Mouse (Mus musculus) heart, adult 2 months (tissue): Measurements from ENCODE around the gene Plcb2. TPM values are rescaled to one million over a fixed set of nuclear protein-coding genes. Genes with fewer than 3 reads are reported as not detected.

Experiments used
- DNase-seq, 2 experiments: peaks; one replicate each; pipeline ENCODE4 v3.0.0; 2021
- H3K27ac ChIP-seq: fragments of 200-600 bp; 2 replicates; pipeline ENCODE4 v1.8.1; 2022
- H3K27me3 ChIP-seq: fragments of 200-500 bp; 2 replicates; pipeline ENCODE4 v1.6.1; 2012; ENCODE audit warnings: mild to moderate bottlenecking, low read length, inconsistent platforms, mixed read lengths; ENCODE audit not compliant: control insufficient read depth, insufficient read depth
- H3K36me3 ChIP-seq: fragments of 200-500 bp; 2 replicates; pipeline ENCODE4 v1.6.1; 2012; ENCODE audit warnings: low read length, inconsistent platforms; ENCODE audit not compliant: control insufficient read depth, insufficient read depth
- H3K4me1 ChIP-seq: fragments of 200-500 bp; 2 replicates; pipeline ENCODE4 v1.6.1; 2011; ENCODE audit warnings: low read length; ENCODE audit not compliant: control insufficient read depth, insufficient read depth
- H3K4me3 ChIP-seq: fragments of 200-600 bp; 2 replicates; pipeline ENCODE4 v1.8.1; 2022
- H3K79me2 ChIP-seq: fragments of 200-500 bp; replicated peaks from 2 replicates; pipeline ENCODE4 v1.6.1; 2012; ENCODE audit warnings: mild to moderate bottlenecking, inconsistent platforms, low read length, moderate library complexity, mixed read lengths; ENCODE audit not compliant: control insufficient read depth, insufficient read depth
- H3K9ac ChIP-seq: fragments of 200-500 bp; 2 replicates; pipeline ENCODE4 v1.6.1; 2012; ENCODE audit warnings: low read depth, mild to moderate bottlenecking, control low read depth, inconsistent platforms, low read length, mixed read lengths
- CTCF ChIP-seq: fragments of 200-600 bp; IDR thresholded peaks from 2 replicates; pipeline ENCODE4 v1.8.1; 2022; ENCODE audit warnings: antibody characterized with exemption, mild to moderate bottlenecking, moderate library complexity
- EP300 ChIP-seq: fragments of 200-500 bp; IDR thresholded peaks from 2 replicates; pipeline ENCODE4 v1.6.1; 2011; ENCODE audit warnings: low read depth, low read length, control low read depth; ENCODE audit not compliant: insufficient read depth
- POLR2A ChIP-seq: fragments of 200-500 bp; IDR thresholded peaks from 2 replicates; pipeline ENCODE4 v1.6.1; 2011; ENCODE audit warnings: mild to moderate bottlenecking, low read depth, low read length, control low read depth; ENCODE audit not compliant: insufficient read depth
- WGBS: fragments of 180-500 bp; shearing (Covaris S2); methylation state at CpG from one replicate; pipeline ENCODE4 v1.1.7; 2018; 5-methylcytosine and 5-hydroxymethylcytosine counted together
- intact Hi-C: fragments of 180-260 bp; cut with DNase I; formaldehyde crosslinking; loops from one replicate; pipeline ENCODE4 v1.15.1; 2025
- polyA plus RNA-seq: library from polyadenylated mRNA; depleted of rRNA; stranded (reverse); fragments of >200 nt; gene quantifications from 2 replicates; pipeline ENCODE4 v1.2.3, GENCODE M21; 2012
- total RNA-seq, 2 experiments: library from RNA; stranded (reverse); gene quantifications; 2 replicates each; pipeline ENCODE4 v1.2.3; 2021

Plcb2 gene
- total and polyA plus RNA-seq, 3 experiments: 2.4 to 2.6 (median 2.5) TPM

GRCm38 (mm10) chr2:118673686-118674465 lies 54.4 kb downstream of the Plcb2 start:
- no peaks in the 10 kb centered on the region for H3K79me2 ChIP-seq
- no peak overlapping the region for H3K4me3 ChIP-seq
- H3K27me3 ChIP-seq: peaks cover 12% of the 10 kb centered on the region
- intact Hi-C loops: no loop called here
- DNase-seq: no peak
- WGBS: 44% methylated on average over 15 of the region's 15 CpGs
- H3K4me1 ChIP-seq: peaks cover 1% of the 10 kb centered on the region; the same call in 1 of the 2 replicates
- no peak overlapping the region for H3K27ac ChIP-seq
- no peak for TF ChIP-seq CTCF
- no peak overlapping the region for H3K9ac ChIP-seq
- no peaks in the 10 kb centered on the region for H3K36me3 ChIP-seq

GRCm38 (mm10) chr2:118671728-118672127 lies 56.5 kb downstream of the Plcb2 start:
- Histone ChIP-seq H3K27me3 (peaks cover 3% of the 10 kb centered on the region; the same call in 1 of the 2 replicates), H3K4me1 (peaks cover 1% of the 10 kb centered on the region; the same call in 1 of the 2 replicates), H3K27ac (no peak overlapping the region), H3K4me3 (no peak overlapping the region), H3K79me2 (no peaks in the 10 kb centered on the region), H3K36me3 (no peaks in the 10 kb centered on the region), H3K9ac (no peak overlapping the region)
- no peak for TF ChIP-seq EP300
- TF ChIP-seq POLR2A: no peak
- no peak for TF ChIP-seq CTCF
- no peak for DNase-seq
- WGBS: 16% methylated on average over 1 of the region's 1 CpGs
- intact Hi-C loops: no loop called here

- no peak overlapping the region for H3K9ac ChIP-seq
These were observed 58.5 kb downstream of the Plcb2 start for GRCm38 (mm10) chr2:118669785-118670184.

GRCm38 (mm10) chr2:118669245-118669644 lies 59.0 kb downstream of the Plcb2 start:
- intact Hi-C loops: no loop called here
- Histone ChIP-seq H3K4me3 (no peak overlapping the region), H3K36me3 (no peaks in the 10 kb centered on the region), H3K27ac (no peak overlapping the region), H3K9ac (no peak overlapping the region), H3K79me2 (no peaks in the 10 kb centered on the region), H3K27me3 (no peaks in the 10 kb centered on the region), H3K4me1 (no peaks in the 10 kb centered on the region)
- WGBS: 64% methylated on average over 6 of the region's 6 CpGs
- no peak for TF ChIP-seq POLR2A
- no peak for TF ChIP-seq EP300
- TF ChIP-seq CTCF: no peak
- DNase-seq: no peak

More at GRCm38 (mm10) chr2:118669785-118670184, 58.5 kb downstream of the Plcb2 start:
- intact Hi-C loops: no loop called here
- H3K27ac ChIP-seq: no peak overlapping the region
- H3K4me3 ChIP-seq: no peak overlapping the region
- H3K36me3 ChIP-seq: no peaks in the 10 kb centered on the region
- TF ChIP-seq POLR2A (no peak), CTCF (no peak), EP300 (no peak)
- H3K27me3 ChIP-seq: no peaks in the 10 kb centered on the region
- no peak for DNase-seq
- no peaks in the 10 kb centered on the region for H3K4me1 ChIP-seq
- no peaks in the 10 kb centered on the region for H3K79me2 ChIP-seq
- 33% methylated on average over 2 of the region's 2 CpGs for WGBS

GRCm38 (mm10) chr2:118667181-118667580 lies 61.1 kb downstream of the Plcb2 start:
- TF ChIP-seq EP300 (no peak), POLR2A (no peak), CTCF (no peak)
- Histone ChIP-seq H3K79me2 (no peaks in the 10 kb centered on the region), H3K36me3 (no peaks in the 10 kb centered on the region), H3K4me1 (no peaks in the 10 kb centered on the region), H3K27me3 (no peaks in the 10 kb centered on the region; the same call in 1 of the 2 replicates), H3K9ac (no peak overlapping the region), H3K4me3 (no peak overlapping the region), H3K27ac (no peak overlapping the region)
- intact Hi-C loops: no loop called here
- DNase-seq: no peak
- WGBS: 46% methylated on average over 5 of the region's 5 CpGs

GRCm38 (mm10) chr2:118665616-118666015 lies 62.6 kb downstream of the Plcb2 start:
- Histone ChIP-seq H3K4me3 (no peak overlapping the region), H3K27me3 (no peaks in the 10 kb centered on the region; the same call in 1 of the 2 replicates), H3K36me3 (no peaks in the 10 kb centered on the region), H3K9ac (no peak overlapping the region), H3K4me1 (no peaks in the 10 kb centered on the region), H3K27ac (no peak overlapping the region), H3K79me2 (no peaks in the 10 kb centered on the region)
- no peak for TF ChIP-seq CTCF
- TF ChIP-seq EP300: no peak
- DNase-seq: no peak
- 85% methylated on average over 4 of the region's 4 CpGs for WGBS
- intact Hi-C loops: no loop called here
